Mouse (Mus musculus): Measurements from ENCODE around the gene Nelfb.

- no peak for TF ChIP-seq CTCF (IDR thresholded peaks at IDR 0.05; ENCODE audit: extremely low read depth, insufficient read length, insufficient replicate concordance, low read depth, low read length)
- TF ChIP-seq POLR2A (IDR thresholded peaks at IDR 0.05; ENCODE audit: low read depth, low read length), result no peak
Measured at GRCm38 (mm10) chr2:25167481-25167880, 43.8 kb downstream of the Nelfb start.
